Mouse (Mus musculus) embryonic facial prominence, embryonic 15.5 days (tissue): ENCODE measurements around the gene Cobll1. TPM values are rescaled to one million over a fixed set of nuclear protein-coding genes. Genes with fewer than 3 reads are reported as not detected.

ENCODE experiments used
- ATAC-seq: fragments of 200-750 bp; cut with Nextera tagmentation; 2 replicates; pipeline ENCODE4 v1.8.0; 2017; ENCODE audit warnings: low read depth, moderate TSS enrichment; ENCODE audit not compliant: insufficient number of reproducible peaks, low FRiP score, low TSS enrichment
- H3K27ac ChIP-seq: fragments of 300-500 bp; sonication (generic); replicated peaks from 2 replicates; pipeline ENCODE4 v1.5.1; 2015; ENCODE audit warnings: mild to moderate bottlenecking, inconsistent platforms
- H3K27me3 ChIP-seq: fragments of 300-500 bp; sonication (generic); 2 replicates; pipeline ENCODE4 v1.6.1; 2015; ENCODE audit warnings: inconsistent platforms
- H3K36me3 ChIP-seq: fragments of 300-500 bp; sonication (generic); 2 replicates; pipeline ENCODE4 v1.6.1; 2015; ENCODE audit warnings: mild to moderate bottlenecking, inconsistent platforms
- H3K4me1 ChIP-seq: fragments of 300-500 bp; sonication (generic); 2 replicates; pipeline ENCODE4 v1.6.1; 2015; ENCODE audit warnings: inconsistent platforms
- H3K4me2 ChIP-seq: fragments of 300-500 bp; sonication (generic); replicated peaks from 2 replicates; pipeline ENCODE4 v1.6.1; 2015; ENCODE audit warnings: mild to moderate bottlenecking, inconsistent platforms
- H3K4me3 ChIP-seq: fragments of 300-500 bp; sonication (generic); replicated peaks from 2 replicates; pipeline ENCODE4 v1.5.1; 2015; ENCODE audit warnings: mild to moderate bottlenecking, inconsistent platforms
- H3K9ac ChIP-seq: fragments of 300-500 bp; sonication (generic); 2 replicates; pipeline ENCODE4 v1.6.1; 2015; ENCODE audit warnings: inconsistent platforms
- H3K9me3 ChIP-seq: fragments of 300-500 bp; sonication (generic); replicated peaks from 2 replicates; pipeline ENCODE4 v1.6.1; 2016; ENCODE audit warnings: inconsistent platforms
- WGBS: fragments of 180-500 bp; shearing (Covaris S2); methylation state at CpG from one replicate; pipeline ENCODE4 v1.1.7; 2015; 5-methylcytosine and 5-hydroxymethylcytosine counted together
- polyA plus RNA-seq: library from polyadenylated mRNA; unstranded; fragments of >200 nt; fragmentation: Nextera tagmentation; extraction: Ambion mirVana; gene quantifications from 2 replicates; pipeline ENCODE4 v1.2.1, GENCODE M21; 2015

The Cobll1 gene
- polyA plus RNA-seq, 1 experiment from 2014 or later = 4.7 TPM

DNA sequence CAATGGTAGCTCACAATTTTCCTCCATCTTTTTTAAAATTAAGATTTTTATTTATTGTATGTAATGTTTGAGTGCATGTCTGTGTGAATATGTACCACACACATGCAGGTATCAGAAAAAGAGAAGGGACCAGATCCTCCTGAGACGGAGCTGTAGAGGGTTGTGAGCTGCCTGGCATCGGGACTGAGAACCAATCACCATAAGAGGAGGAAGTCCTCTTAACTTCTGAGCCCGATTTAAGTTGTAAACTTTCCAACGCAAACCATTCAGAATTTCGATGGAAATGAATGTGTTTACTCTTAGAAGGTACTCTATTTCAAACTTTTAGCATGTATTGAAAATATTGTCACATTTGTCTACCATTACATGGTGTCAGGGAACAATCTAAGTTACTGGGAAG, 68.9 kb downstream of the Cobll1 start:
- Histone ChIP-seq H3K27ac (no peak overlapping the region), H3K36me3 (no peaks in the 10 kb centered on the region), H3K4me3 (no peak overlapping the region), H3K4me2 (no peak overlapping the region), H3K9me3 (no peaks in the 10 kb centered on the region), H3K9ac (no peak overlapping the region), H3K4me1 (no peaks in the 10 kb centered on the region), H3K27me3 (no peaks in the 10 kb centered on the region)
- no peak for ATAC-seq
- WGBS = 91% methylated on average over 5 of the region's 5 CpGs

DNA sequence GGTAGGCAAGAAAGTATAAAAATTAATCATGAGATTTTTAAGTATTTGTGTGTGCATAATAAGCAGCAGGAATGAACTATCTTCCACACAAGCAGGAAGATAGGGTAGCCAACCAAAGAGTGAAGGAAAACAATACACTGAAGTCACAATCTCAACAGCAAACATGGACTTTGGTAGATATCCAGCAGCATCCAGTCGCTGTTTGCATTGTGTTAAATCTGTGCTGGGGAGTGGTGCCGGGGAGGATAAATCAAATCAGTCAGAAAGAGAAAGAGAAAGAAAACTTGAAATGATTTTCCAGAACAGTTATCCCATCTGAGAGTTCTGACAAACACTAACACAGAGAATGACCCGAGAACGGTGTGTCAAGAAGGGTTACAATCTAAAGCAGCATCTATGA, 75.2 kb downstream of the Cobll1 start:
- Histone ChIP-seq H3K9ac (no peak overlapping the region), H3K27me3 (no peaks in the 10 kb centered on the region), H3K4me3 (no peak overlapping the region), H3K36me3 (no peaks in the 10 kb centered on the region), H3K4me2 (no peak overlapping the region), H3K27ac (no peak overlapping the region), H3K4me1 (no peaks in the 10 kb centered on the region), H3K9me3 (no peaks in the 10 kb centered on the region)
- no peak for ATAC-seq
- 76% methylated on average over 4 of the region's 4 CpGs for WGBS

DNA sequence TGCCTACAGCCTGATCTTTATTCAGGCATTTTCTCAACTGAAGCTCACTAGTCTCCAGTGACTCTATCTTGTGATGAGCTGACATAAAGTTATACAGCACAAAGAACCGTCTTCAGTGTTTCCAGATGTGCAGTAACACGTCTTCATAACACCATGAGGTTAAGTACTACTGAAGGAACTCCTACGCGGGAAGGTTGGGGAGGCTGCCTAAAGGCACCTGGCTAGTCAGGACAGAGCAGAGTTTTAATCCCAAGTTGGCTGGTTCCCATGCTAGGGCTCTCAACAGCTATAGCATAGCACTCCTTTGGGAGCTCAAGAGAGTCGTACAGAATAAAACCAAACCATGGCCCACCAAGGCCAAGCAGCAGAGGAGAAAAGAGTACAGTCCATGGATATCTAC, 76.6 kb downstream of the Cobll1 start:
- no peaks in the 10 kb centered on the region for H3K27me3 ChIP-seq
- no peak overlapping the region for H3K4me2 ChIP-seq
- no peaks in the 10 kb centered on the region for H3K36me3 ChIP-seq
- no peak overlapping the region for H3K9ac ChIP-seq
- H3K4me3 ChIP-seq = no peak overlapping the region
- H3K4me1 ChIP-seq = no peaks in the 10 kb centered on the region
- no peak overlapping the region for H3K27ac ChIP-seq
- no peak for ATAC-seq
- WGBS = 54% methylated on average over 5 of the region's 5 CpGs
- no peaks in the 10 kb centered on the region for H3K9me3 ChIP-seq

DNA sequence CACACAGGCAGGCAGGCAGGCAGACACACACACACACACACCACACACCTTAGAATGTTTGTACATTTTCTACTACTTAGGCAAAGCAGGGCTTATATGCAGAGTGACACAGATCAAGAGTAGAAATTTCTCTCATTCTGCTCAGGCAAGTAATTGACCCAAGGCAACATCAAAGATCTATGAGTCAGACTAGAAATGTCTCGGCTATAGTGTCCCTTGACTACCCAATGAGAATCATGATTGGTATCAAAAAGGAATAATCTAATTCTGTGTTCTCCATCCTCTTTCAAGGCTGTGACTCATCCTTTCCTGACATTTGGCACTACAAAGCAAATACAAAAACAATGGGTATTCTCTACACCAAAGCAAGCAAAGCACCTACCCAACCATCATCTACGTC, 77.5 kb downstream of the Cobll1 start:
- no peak for ATAC-seq
- Histone ChIP-seq H3K4me3 (no peak overlapping the region), H3K27me3 (no peaks in the 10 kb centered on the region), H3K4me1 (no peaks in the 10 kb centered on the region), H3K27ac (no peak overlapping the region), H3K36me3 (no peaks in the 10 kb centered on the region), H3K4me2 (no peak overlapping the region), H3K9me3 (no peaks in the 10 kb centered on the region), H3K9ac (no peak overlapping the region)
- WGBS = 72% methylated on average over 2 of the region's 2 CpGs

DNA sequence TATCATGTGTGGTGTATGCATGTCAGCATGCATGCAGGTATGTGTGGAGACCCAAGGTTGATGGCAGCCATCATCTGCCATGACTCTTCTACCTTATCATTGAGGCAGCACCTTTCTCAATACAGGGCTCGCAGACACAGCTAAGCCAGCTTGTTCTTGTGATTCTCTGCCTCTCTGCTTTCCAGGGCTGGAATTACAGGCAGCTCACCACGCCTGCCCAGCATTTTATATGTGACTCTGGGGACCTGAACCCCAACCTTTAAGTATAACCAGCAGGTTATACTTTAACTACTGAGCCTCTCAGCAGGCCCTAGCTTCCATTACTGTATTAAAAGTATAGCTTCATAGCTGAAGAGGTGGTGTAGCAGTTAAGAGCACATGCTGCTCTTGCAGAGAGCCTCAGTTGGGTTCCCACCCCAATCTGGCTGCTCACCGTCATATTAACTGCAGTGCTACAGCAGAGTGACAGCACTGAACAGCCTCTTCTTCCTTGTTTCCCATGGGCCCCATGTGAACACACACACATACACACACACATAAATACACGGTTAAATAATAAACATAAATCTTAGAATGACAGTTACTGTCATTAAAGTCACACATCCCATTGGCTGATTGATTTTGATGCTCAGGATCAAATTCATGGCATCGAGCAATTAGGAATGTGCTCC, 81.1 kb downstream of the Cobll1 start:
- no peak for ATAC-seq
- H3K27ac ChIP-seq = no peak overlapping the region
- H3K9me3 ChIP-seq = no peaks in the 10 kb centered on the region
- H3K4me2 ChIP-seq = no peak overlapping the region
- no peak overlapping the region for H3K9ac ChIP-seq
- H3K4me1 ChIP-seq = no peaks in the 10 kb centered on the region
- 78% methylated on average over 5 of the region's 5 CpGs for WGBS
- no peaks in the 10 kb centered on the region for H3K27me3 ChIP-seq
- H3K36me3 ChIP-seq = no peaks in the 10 kb centered on the region
- no peak overlapping the region for H3K4me3 ChIP-seq

DNA sequence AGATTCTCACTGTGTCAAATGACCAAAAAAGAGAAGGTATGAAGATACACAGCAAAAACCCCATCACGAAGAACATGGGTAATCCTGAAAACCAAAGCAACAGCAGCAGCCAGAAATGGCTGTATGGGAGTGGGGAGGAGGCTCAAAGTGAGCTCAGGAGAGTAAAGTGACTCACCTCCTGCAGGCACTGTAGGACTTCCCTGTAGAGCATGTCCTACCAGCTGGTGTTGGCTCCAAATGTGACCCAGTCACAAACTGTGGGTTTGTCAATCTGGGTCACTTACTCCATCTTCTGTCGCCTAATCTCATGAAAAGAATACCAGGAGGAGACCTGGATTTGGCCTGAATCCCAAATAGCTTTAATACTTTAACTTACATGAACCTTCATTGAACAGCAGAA, 81.9 kb downstream of the Cobll1 start:
- Histone ChIP-seq H3K4me2 (no peak overlapping the region), H3K4me1 (no peaks in the 10 kb centered on the region), H3K4me3 (no peak overlapping the region), H3K9me3 (no peaks in the 10 kb centered on the region), H3K36me3 (no peaks in the 10 kb centered on the region), H3K9ac (no peak overlapping the region), H3K27ac (no peak overlapping the region), H3K27me3 (no peaks in the 10 kb centered on the region)
- WGBS = 75% methylated on average over 2 of the region's 2 CpGs
- ATAC-seq = no peak

DNA sequence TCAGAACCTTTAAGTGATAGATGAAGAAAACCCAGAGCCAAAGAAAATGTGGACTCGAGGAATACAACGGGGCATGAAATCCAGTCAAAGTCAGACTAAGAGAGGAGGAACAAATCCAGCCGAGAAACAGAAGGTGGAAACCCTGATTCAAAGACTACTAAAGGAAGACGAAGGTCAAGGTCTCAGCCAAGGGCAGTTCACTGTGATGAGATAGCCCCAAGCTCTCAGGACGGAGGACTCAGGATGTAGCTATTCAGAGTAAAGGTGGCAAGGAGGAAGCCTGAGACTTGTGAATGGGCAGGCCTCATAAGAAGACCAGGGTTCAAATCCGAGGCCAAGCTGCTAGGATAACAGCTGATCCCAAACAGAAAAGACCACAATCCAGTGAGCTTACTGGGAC, 90.3 kb downstream of the Cobll1 start:
- no peak overlapping the region for H3K4me3 ChIP-seq
- no peak overlapping the region for H3K4me2 ChIP-seq
- no peaks in the 10 kb centered on the region for H3K4me1 ChIP-seq
- no peak overlapping the region for H3K27ac ChIP-seq
- H3K9me3 ChIP-seq = no peaks in the 10 kb centered on the region
- H3K9ac ChIP-seq = no peak overlapping the region
- no peaks in the 10 kb centered on the region for H3K27me3 ChIP-seq
- ATAC-seq = no peak
- WGBS = 84% methylated on average over 6 of the region's 6 CpGs
- H3K36me3 ChIP-seq = no peaks in the 10 kb centered on the region

DNA sequence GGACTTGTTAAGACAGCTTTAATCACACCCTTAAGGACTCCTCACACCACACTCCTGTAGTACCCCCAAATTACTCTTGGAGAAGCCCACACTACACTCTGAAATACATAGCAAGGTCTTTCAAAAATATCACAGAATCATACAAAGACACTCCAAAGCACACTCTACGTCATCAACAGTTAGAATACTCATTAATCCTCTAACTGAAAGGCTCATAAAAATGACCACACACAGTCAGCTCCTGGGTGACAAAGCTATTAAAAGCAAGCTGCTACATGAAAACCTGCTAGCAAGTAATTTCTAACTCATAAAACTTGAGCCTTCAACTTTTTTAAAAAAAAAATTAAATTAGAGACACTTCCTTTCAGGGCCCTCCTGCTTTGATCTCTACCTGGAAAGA, 91.8 kb downstream of the Cobll1 start:
- 67% methylated on average over 1 of the region's 1 CpGs for WGBS
- H3K4me2 ChIP-seq = no peak overlapping the region
- H3K4me3 ChIP-seq = no peak overlapping the region
- H3K4me1 ChIP-seq = no peaks in the 10 kb centered on the region
- H3K9ac ChIP-seq = no peak overlapping the region
- H3K27me3 ChIP-seq = no peaks in the 10 kb centered on the region
- no peak for ATAC-seq
- no peak overlapping the region for H3K27ac ChIP-seq
- no peaks in the 10 kb centered on the region for H3K36me3 ChIP-seq
- no peaks in the 10 kb centered on the region for H3K9me3 ChIP-seq

DNA sequence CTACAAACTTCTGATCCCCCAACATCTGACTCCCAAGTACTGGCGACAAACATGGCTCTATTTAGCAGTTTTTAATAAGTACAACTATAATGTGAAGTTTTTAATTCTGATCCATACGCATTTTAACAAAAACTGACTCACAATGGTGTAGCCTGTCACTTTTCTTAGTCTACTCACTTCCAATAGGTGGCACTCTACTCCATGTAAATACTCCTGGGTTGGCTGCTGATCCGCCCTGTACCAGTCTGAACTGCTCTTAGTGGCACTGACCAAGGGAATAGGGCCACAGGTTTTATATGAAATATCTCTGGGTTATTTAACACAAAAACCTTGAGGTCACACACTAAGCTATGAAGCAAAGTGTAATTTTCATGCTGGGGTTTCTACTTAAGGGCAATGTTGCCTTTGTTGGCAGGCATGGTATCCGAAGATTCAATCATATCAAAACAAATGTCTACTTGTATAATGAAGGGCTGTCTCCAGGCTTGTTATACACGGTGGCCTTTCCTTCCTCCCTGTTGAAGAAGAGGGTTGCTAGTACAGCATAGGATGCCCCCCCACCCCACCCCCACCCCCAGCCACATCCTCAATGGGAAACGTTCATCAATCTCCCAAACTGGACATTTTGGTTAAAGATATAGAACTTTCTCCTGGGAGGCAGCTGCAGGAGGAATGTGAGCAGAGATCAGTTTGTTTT, 93.6 kb downstream of the Cobll1 start:
- Histone ChIP-seq H3K4me2 (no peak overlapping the region), H3K27me3 (no peaks in the 10 kb centered on the region), H3K36me3 (no peaks in the 10 kb centered on the region), H3K4me1 (no peaks in the 10 kb centered on the region), H3K9me3 (no peaks in the 10 kb centered on the region), H3K9ac (no peak overlapping the region), H3K27ac (no peak overlapping the region), H3K4me3 (no peak overlapping the region)
- no peak for ATAC-seq
- WGBS = 53% methylated on average over 6 of the region's 6 CpGs

DNA sequence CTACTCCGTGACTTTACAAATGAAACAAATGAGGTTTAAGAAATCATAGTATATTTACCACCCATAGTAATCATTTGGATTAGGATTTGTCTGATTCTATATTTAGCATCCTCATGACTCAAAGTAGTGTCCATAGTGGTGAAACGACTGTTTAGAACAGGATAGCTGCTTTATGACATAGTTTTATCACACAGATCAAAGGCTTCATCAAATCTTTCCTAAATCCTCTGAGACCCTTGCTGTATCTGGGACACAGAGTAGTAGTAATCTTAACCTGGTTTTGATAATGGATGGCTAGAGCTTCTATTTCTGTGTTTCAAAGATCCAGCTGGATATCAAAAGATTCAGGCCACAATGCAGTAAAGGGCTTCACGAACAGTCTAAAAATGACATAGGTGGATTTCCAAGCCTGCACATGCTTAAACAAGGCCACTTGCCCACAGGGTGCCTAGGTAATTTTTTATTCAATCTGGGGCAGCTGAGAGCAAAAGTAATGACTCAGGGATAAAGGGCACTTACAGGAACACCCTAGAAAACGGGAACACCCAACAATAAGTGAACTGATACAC, 98.0 kb downstream of the Cobll1 start:
- WGBS = 59% methylated on average over 4 of the region's 4 CpGs

DNA sequence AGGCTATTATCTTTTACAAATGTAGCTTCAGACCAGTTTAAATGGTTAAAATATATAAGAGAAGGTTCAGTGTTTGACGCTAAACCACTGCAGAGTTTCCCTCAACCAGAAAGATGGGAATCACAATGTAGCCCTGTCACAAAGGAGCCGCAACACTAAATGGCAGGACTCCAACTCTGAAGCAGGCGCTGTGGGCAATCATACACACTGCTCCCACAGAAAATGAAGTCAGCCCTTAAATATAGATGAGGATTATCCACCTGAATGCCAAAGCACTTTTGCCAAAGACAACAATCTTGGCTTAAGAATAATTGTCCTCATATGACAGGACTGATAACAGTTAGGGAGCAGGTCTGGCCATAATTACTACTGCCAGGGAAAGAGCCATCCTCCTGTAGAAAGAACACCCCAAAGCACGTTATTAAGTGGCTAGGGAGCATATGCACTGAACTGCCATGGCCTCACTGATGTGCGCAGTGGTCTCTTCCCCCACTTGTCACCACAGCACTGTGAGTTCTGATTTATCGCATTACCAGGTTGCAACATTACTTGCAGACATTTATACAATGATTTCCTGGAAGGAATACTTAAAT, 98.8 kb downstream of the Cobll1 start:
- WGBS = 49% methylated on average over 6 of the region's 6 CpGs
- H3K9ac ChIP-seq = no peak overlapping the region
- H3K36me3 ChIP-seq = no peaks in the 10 kb centered on the region
- H3K4me1 ChIP-seq = no peaks in the 10 kb centered on the region
- no peak; the same call in 1 of the 2 replicates for ATAC-seq
- no peak overlapping the region for H3K27ac ChIP-seq
- no peak overlapping the region for H3K4me3 ChIP-seq
- H3K4me2 ChIP-seq = no peak overlapping the region
- no peaks in the 10 kb centered on the region for H3K27me3 ChIP-seq
- H3K9me3 ChIP-seq = no peaks in the 10 kb centered on the region

More for the DNA sequence above, 98.0 kb downstream of the Cobll1 start:
- H3K27me3 ChIP-seq = no peaks in the 10 kb centered on the region
- no peaks in the 10 kb centered on the region for H3K36me3 ChIP-seq
- no peak overlapping the region for H3K4me2 ChIP-seq
- H3K4me1 ChIP-seq = no peaks in the 10 kb centered on the region
- H3K9ac ChIP-seq = no peak overlapping the region
- no peak overlapping the region for H3K27ac ChIP-seq
- no peak for ATAC-seq
- no peak overlapping the region for H3K4me3 ChIP-seq
- H3K9me3 ChIP-seq = no peaks in the 10 kb centered on the region
